Mouse (Mus musculus): Measurements from ENCODE around the gene Cnot3. TPM values are rescaled to one million over a fixed set of nuclear protein-coding genes. Genes with fewer than 3 reads are reported as not detected.

Cnot3 gene
- polyA plus RNA-seq, 1 experiment from 2014 or later: 19.7 TPM

GRCm38 (mm10) chr7:3658578-3658977, 13.5 kb downstream of the Cnot3 start:
- TF ChIP-seq CTCF (IDR thresholded peaks at IDR 0.05; ENCODE audit: low read depth): no peak
- no peak for TF ChIP-seq EP300 (optimal IDR thresholded peaks at IDR 0.05)
- Histone ChIP-seq H3K9ac (ENCODE audit: low read length) (no peak overlapping the region), H3K27ac (replicated peaks) (no peak overlapping the region), H3K4me1 (replicated peaks; ENCODE audit: control insufficient read depth, insufficient read depth) (no peaks in the 10 kb centered on the region), H3K36me3 (ENCODE audit: control insufficient read depth, insufficient read depth, low read length) (peaks cover 50% of the 10 kb centered on the region), H3K4me3 (ENCODE audit: low read depth, low read length) (no peak overlapping the region), H3K9me3 (ENCODE audit: control insufficient read depth, low read length) (no peaks in the 10 kb centered on the region), H3K4me2 (replicated peaks; ENCODE audit: low read depth) (no peak overlapping the region), H3K27me3 (ENCODE audit: control insufficient read depth, insufficient read depth, low read length) (no peaks in the 10 kb centered on the region)
- ATAC-seq (ENCODE audit: low FRiP score, low TSS enrichment) (no peak), DNase-seq (ENCODE audit: low spot score) (no peak)
- whole genome bisulfite sequencing: 92% methylated on average over 14 of the region's 14 CpGs

DNA sequence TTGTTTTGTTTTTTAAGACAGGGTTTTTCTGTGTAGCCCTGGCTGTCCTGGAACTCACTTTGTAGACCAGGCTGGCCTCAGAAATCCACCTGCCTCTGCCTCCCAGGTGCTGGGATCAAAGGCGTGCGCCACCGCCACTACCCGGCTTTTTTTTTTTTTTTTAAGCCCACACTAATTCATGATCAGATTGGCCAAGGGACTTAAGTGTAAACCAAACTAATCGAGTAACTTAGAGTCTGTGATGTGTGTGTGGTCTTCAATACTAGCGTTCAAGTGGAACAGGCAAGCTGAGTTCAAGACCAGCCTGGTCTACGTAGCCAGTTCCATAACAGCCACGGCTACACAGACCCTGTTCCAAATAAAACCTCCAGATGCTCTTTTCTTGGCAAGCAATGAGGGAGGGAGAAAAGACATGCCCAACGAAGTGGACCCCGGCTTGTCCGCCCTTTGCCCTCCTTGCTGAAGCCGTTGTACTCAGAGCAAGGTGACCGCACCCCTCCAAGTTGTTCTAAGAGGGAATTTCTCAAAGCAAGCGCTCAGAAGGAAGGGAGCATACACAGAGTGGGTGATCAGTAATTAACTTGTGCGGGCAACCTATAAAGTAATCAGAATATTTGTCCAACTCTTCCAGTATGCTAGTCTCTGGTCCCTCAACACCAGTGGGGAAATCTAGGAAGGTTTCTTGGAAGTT, 19.6 kb downstream of the Cnot3 start:
- Histone ChIP-seq H3K36me3 (ENCODE audit: control insufficient read depth, insufficient read depth, low read length) (peaks cover 22% of the 10 kb centered on the region), H3K4me2 (replicated peaks; ENCODE audit: low read depth) (peak overlapping the region; percentile 63), H3K9ac (ENCODE audit: low read length) (peak overlapping the region; percentile 78), H3K9me3 (ENCODE audit: control insufficient read depth, low read length) (no peaks in the 10 kb centered on the region), H3K4me3 (ENCODE audit: low read depth, low read length) (peak overlapping the region; percentile 64), H3K27ac (replicated peaks) (peak overlapping the region; percentile 91), H3K27me3 (ENCODE audit: control insufficient read depth, insufficient read depth, low read length) (no peaks in the 10 kb centered on the region), H3K4me1 (replicated peaks; ENCODE audit: control insufficient read depth, insufficient read depth) (no peaks in the 10 kb centered on the region)
- peak; percentile 53 for DNase-seq (ENCODE audit: low spot score)
- ATAC-seq (ENCODE audit: low FRiP score, low TSS enrichment): peak; percentile 47
- TF ChIP-seq CTCF (IDR thresholded peaks at IDR 0.05; ENCODE audit: low read depth) (no peak), EP300 (optimal IDR thresholded peaks at IDR 0.05) (no peak)
- 26% methylated on average over 15 of the region's 15 CpGs for WGBS

- H3K36me3 ChIP-seq (ENCODE audit: control insufficient read depth, insufficient read depth, low read length): peaks cover 14% of the 10 kb centered on the region
- H3K9me3 ChIP-seq (ENCODE audit: control insufficient read depth, low read length): no peaks in the 10 kb centered on the region
- peak; percentile 96 for DNase-seq (ENCODE audit: low spot score)
- H3K4me1 ChIP-seq (replicated peaks; ENCODE audit: control insufficient read depth, insufficient read depth): no peaks in the 10 kb centered on the region
- peak; percentile 98 for ATAC-seq (ENCODE audit: low FRiP score, low TSS enrichment)
- peak within 1 kb of the TSS; percentile 63 for H3K4me2 ChIP-seq (replicated peaks; ENCODE audit: low read depth)
- peak within 1 kb of the TSS; percentile 91 for H3K27ac ChIP-seq (replicated peaks)
- H3K4me3 ChIP-seq (ENCODE audit: low read depth, low read length): peak within 1 kb of the TSS; percentile 64
- H3K9ac ChIP-seq (ENCODE audit: low read length): peak within 1 kb of the TSS; percentile 78
- whole genome bisulfite sequencing: 3% methylated on average over 45 of the region's 45 CpGs
- TF ChIP-seq CTCF (IDR thresholded peaks at IDR 0.05; ENCODE audit: low read depth): no peak
- no peak for TF ChIP-seq EP300 (optimal IDR thresholded peaks at IDR 0.05)
- no peaks in the 10 kb centered on the region for H3K27me3 ChIP-seq (ENCODE audit: control insufficient read depth, insufficient read depth, low read length)
Measured at GRCm38 (mm10) chr7:3665215-3666114, 20.4 kb downstream of the Cnot3 start, which contains the start of gene Leng1. Gene Leng1 (minus strand): TSS chr7:3665840.

DNA sequence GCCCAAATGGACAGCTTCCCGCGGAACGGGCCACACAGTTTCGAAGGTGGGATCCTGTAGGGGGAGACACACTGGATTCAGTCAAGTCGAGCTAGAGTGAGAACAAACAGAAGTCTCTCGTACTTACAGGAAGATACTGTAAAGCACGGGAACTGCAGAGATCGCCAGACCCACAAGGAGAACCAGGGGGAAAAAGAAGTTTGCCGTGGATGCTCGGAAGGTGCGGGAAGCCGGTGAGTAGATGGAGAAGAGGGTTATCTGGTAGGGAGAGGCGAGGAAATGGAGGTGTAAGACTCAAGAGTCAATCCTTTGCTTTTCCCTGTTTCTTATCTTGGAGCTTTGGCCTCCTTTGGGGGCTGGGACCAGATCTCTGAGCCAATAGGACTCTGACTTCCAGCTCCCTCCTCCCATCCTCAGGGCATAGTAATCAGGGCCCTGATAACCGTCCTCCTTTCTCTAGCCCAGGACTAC, 21.9 kb downstream of the Cnot3 start:
- H3K4me2 ChIP-seq (replicated peaks; ENCODE audit: low read depth): no peak overlapping the region
- no peaks in the 10 kb centered on the region for H3K27me3 ChIP-seq (ENCODE audit: control insufficient read depth, insufficient read depth, low read length)
- no peak overlapping the region for H3K27ac ChIP-seq (replicated peaks)
- no peaks in the 10 kb centered on the region for H3K9me3 ChIP-seq (ENCODE audit: control insufficient read depth, low read length)
- WGBS: 23% methylated on average over 14 of the region's 14 CpGs
- TF ChIP-seq CTCF (IDR thresholded peaks at IDR 0.05; ENCODE audit: low read depth) (peak; percentile 46), EP300 (optimal IDR thresholded peaks at IDR 0.05) (no peak)
- peaks cover 7% of the 10 kb centered on the region; the same call in 1 of the 2 replicates for H3K36me3 ChIP-seq (ENCODE audit: control insufficient read depth, insufficient read depth, low read length)
- no peak overlapping the region for H3K9ac ChIP-seq (ENCODE audit: low read length)
- DNase-seq (ENCODE audit: low spot score) (peak; percentile 44), ATAC-seq (ENCODE audit: low FRiP score, low TSS enrichment) (no peak)
- H3K4me1 ChIP-seq (replicated peaks; ENCODE audit: control insufficient read depth, insufficient read depth): no peaks in the 10 kb centered on the region
- H3K4me3 ChIP-seq (ENCODE audit: low read depth, low read length): no peak overlapping the region

DNA sequence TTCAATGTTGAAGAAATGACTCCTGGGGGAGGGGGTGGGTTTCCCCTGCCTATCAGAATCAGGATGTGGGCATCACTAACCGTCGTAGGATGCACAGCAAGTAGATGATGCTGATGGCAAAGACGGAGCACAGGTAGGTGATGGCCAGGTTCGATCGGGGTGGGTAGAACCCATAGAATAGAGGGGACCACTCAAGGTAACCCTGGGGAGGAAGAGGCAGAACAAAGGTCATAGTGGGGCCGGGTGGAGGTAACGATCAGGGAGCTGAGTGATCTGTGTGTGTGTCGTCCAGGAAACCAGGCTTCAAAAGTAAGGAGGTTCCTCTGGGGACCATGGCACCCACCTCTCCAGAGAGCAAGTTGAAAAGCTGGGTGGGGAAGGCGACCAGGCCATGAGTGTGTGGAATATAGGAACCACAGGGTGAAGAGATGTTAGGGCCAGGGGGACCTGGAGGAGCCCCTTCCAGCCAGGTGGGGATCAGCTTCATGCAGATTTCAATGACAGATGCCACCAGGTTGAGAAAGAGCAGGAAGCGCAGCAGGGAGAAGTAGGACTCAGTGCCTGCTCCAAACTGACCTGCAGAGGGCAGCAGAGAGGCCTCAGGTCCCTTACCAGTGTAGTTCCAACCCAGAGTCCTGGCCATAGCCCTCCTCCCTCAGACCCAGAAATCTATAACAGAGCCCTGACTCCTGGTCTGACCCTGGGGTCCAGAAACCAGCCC, 29.6 kb downstream of the Cnot3 start:
- H3K27ac ChIP-seq (replicated peaks): 0 out of 2 replicates have a peak overlapping the region, but pooled peaks have one; percentile 30
- H3K9me3 ChIP-seq (ENCODE audit: control insufficient read depth, low read length): no peaks in the 10 kb centered on the region
- TF ChIP-seq CTCF (IDR thresholded peaks at IDR 0.05; ENCODE audit: low read depth) (peak; percentile 91), EP300 (optimal IDR thresholded peaks at IDR 0.05) (no peak)
- no peak overlapping the region for H3K9ac ChIP-seq (ENCODE audit: low read length)
- H3K4me1 ChIP-seq (replicated peaks; ENCODE audit: control insufficient read depth, insufficient read depth): no peaks in the 10 kb centered on the region
- H3K4me2 ChIP-seq (replicated peaks; ENCODE audit: low read depth): no peak overlapping the region
- H3K27me3 ChIP-seq (ENCODE audit: control insufficient read depth, insufficient read depth, low read length): no peaks in the 10 kb centered on the region
- ATAC-seq (ENCODE audit: low FRiP score, low TSS enrichment): peak; percentile 75
- H3K4me3 ChIP-seq (ENCODE audit: low read depth, low read length): no peak overlapping the region
- H3K36me3 ChIP-seq (ENCODE audit: control insufficient read depth, insufficient read depth, low read length): no peaks in the 10 kb centered on the region
- DNase-seq (ENCODE audit: low spot score): peak; percentile 87
- 67% methylated on average over 10 of the region's 10 CpGs for WGBS
